Mouse (Mus musculus) neural tube, embryonic 15.5 days (tissue): ENCODE results near the gene Setx. TPM values are rescaled to one million over a fixed set of nuclear protein-coding genes. Genes with fewer than 3 reads are reported as not detected.
"Not testable (repeated sequence)": the region's sequence is repeated elsewhere in the genome, so short reads cannot be mapped to it uniquely, and the experiment has no call there.

ENCODE experiments used
- ATAC-seq: fragments of 200-750 bp; cut with Nextera tagmentation; 2 replicates; pipeline ENCODE4 v1.8.0; 2017; ENCODE audit warnings: mild to moderate bottlenecking, moderate TSS enrichment, moderate library complexity; ENCODE audit not compliant: low FRiP score
- H3K27ac ChIP-seq: fragments of 300-500 bp; sonication (generic); replicated peaks from 2 replicates; pipeline ENCODE4 v1.5.1; 2015; ENCODE audit warnings: mild to moderate bottlenecking, inconsistent platforms
- H3K27me3 ChIP-seq: fragments of 300-500 bp; sonication (generic); replicated peaks from 2 replicates; pipeline ENCODE4 v1.6.1; 2015; ENCODE audit warnings: inconsistent platforms
- H3K36me3 ChIP-seq: fragments of 300-500 bp; sonication (generic); 2 replicates; pipeline ENCODE4 v1.6.1; 2015; ENCODE audit warnings: inconsistent platforms
- H3K4me1 ChIP-seq: fragments of 300-500 bp; sonication (generic); 2 replicates; pipeline ENCODE4 v1.6.1; 2015; ENCODE audit warnings: inconsistent platforms
- H3K4me2 ChIP-seq: fragments of 300-500 bp; sonication (generic); 2 replicates; pipeline ENCODE4 v1.6.1; 2015; ENCODE audit warnings: inconsistent platforms, mild to moderate bottlenecking, moderate library complexity
- H3K4me3 ChIP-seq: fragments of 300-500 bp; sonication (generic); replicated peaks from 2 replicates; pipeline ENCODE4 v1.5.1; 2015; ENCODE audit warnings: mild to moderate bottlenecking, inconsistent platforms
- H3K9ac ChIP-seq: fragments of 300-500 bp; sonication (generic); replicated peaks from 2 replicates; pipeline ENCODE4 v1.6.1; 2015; ENCODE audit warnings: mild to moderate bottlenecking, inconsistent platforms
- H3K9me3 ChIP-seq: fragments of 300-500 bp; sonication (generic); replicated peaks from 2 replicates; pipeline ENCODE4 v1.6.1; 2016; ENCODE audit warnings: inconsistent platforms
- WGBS: fragments of 180-500 bp; shearing (Covaris S2); methylation state at CpG from one replicate; pipeline ENCODE4 v1.1.7; 2015; ENCODE audit warnings: mixed read lengths; 5-methylcytosine and 5-hydroxymethylcytosine counted together
- polyA plus RNA-seq: library from polyadenylated mRNA; unstranded; fragments of >200 nt; fragmentation: Nextera tagmentation; extraction: Ambion mirVana; gene quantifications from 2 replicates; pipeline ENCODE4 v1.2.1, GENCODE M21; 2015

Setx gene
- polyA plus RNA-seq, 1 experiment from 2014 or later, result 10.2 TPM

GRCm38 (mm10) chr2:29099646-29100045, 24.3 kb upstream of the Setx start:
- no peaks in the 10 kb centered on the region for H3K27me3 ChIP-seq
- no peaks in the 10 kb centered on the region for H3K9me3 ChIP-seq
- H3K4me2 ChIP-seq, result no peak overlapping the region
- H3K4me3 ChIP-seq, result no peak overlapping the region
- H3K4me1 ChIP-seq, result no peaks in the 10 kb centered on the region
- no peak overlapping the region for H3K9ac ChIP-seq
- ATAC-seq, result no peak
- H3K27ac ChIP-seq, result no peak overlapping the region
- no peaks in the 10 kb centered on the region for H3K36me3 ChIP-seq
- 92% methylated on average over 14 of the region's 14 CpGs for WGBS

GRCm38 (mm10) chr2:29100822-29101534, 23.0 kb upstream of the Setx start:
- Histone ChIP-seq H3K27me3 (no peaks in the 10 kb centered on the region), H3K9me3 (no peaks in the 10 kb centered on the region), H3K27ac (no peak overlapping the region), H3K4me3 (no peak overlapping the region), H3K4me2 (no peak overlapping the region), H3K4me1 (no peaks in the 10 kb centered on the region), H3K36me3 (no peaks in the 10 kb centered on the region), H3K9ac (no peak overlapping the region)
- WGBS, result 80% methylated on average over 7 of the region's 7 CpGs
- no peak for ATAC-seq

- H3K4me1 ChIP-seq, H3K9ac ChIP-seq, H3K4me3 ChIP-seq, ATAC-seq, H3K27ac ChIP-seq, H3K27me3 ChIP-seq, H3K4me2 ChIP-seq, H3K36me3 ChIP-seq, H3K9me3 ChIP-seq: not testable (repeated sequence)
- WGBS, result 92% methylated on average over 9 of the region's 10 CpGs
These were observed 21.3 kb upstream of the Setx start for GRCm38 (mm10) chr2:29102416-29103377.

- Histone ChIP-seq H3K4me3 (no peak overlapping the region), H3K27ac (no peak overlapping the region), H3K27me3 (no peaks in the 10 kb centered on the region), H3K36me3 (no peaks in the 10 kb centered on the region), H3K9ac (no peak overlapping the region), H3K9me3 (no peaks in the 10 kb centered on the region), H3K4me1 (peaks cover 4% of the 10 kb centered on the region), H3K4me2 (no peak overlapping the region)
- no peak for ATAC-seq
These were observed 3.0 kb upstream of the Setx start for GRCm38 (mm10) chr2:29120969-29121368.

- WGBS, result 80% methylated on average over 3 of the region's 3 CpGs
- Histone ChIP-seq H3K4me1 (peaks cover 12% of the 10 kb centered on the region), H3K4me3 (no peak overlapping the region)
These were observed 1.5 kb upstream of the Setx start for GRCm38 (mm10) chr2:29122446-29122845.

GRCm38 (mm10) chr2:29124571-29124935, 572 bp downstream of the Setx start:
- ATAC-seq, result no peak
- Histone ChIP-seq H3K4me3 (peak overlapping the region; percentile 89), H3K4me2 (peak overlapping the region; percentile 78), H3K4me1 (peaks cover 12% of the 10 kb centered on the region), H3K27ac (peak overlapping the region; percentile 94), H3K9me3 (no peaks in the 10 kb centered on the region), H3K9ac (peak overlapping the region; percentile 84), H3K36me3 (peaks cover 11% of the 10 kb centered on the region), H3K27me3 (no peaks in the 10 kb centered on the region)
- 0% methylated on average over 24 of the region's 24 CpGs for WGBS

More at GRCm38 (mm10) chr2:29122446-29122845, 1.5 kb upstream of the Setx start:
- no peak overlapping the region for H3K9ac ChIP-seq
- H3K4me2 ChIP-seq, result no peak overlapping the region
- H3K27ac ChIP-seq, result no peak overlapping the region
- no peaks in the 10 kb centered on the region for H3K9me3 ChIP-seq
- H3K36me3 ChIP-seq, result no peaks in the 10 kb centered on the region
- no peaks in the 10 kb centered on the region for H3K27me3 ChIP-seq
- ATAC-seq, result no peak

GRCm38 (mm10) chr2:29124936-29125701, 1.1 kb downstream of the Setx start:
- H3K4me1 ChIP-seq, result peaks cover 12% of the 10 kb centered on the region
- no peaks in the 10 kb centered on the region for H3K9me3 ChIP-seq
- H3K27ac ChIP-seq, result peak overlapping the region; percentile 94
- peak overlapping the region; percentile 78 for H3K4me2 ChIP-seq
- H3K4me3 ChIP-seq, result peak overlapping the region; percentile 89
- H3K27me3 ChIP-seq, result no peaks in the 10 kb centered on the region
- H3K9ac ChIP-seq, result peak overlapping the region; percentile 84
- 2% methylated on average over 79 of the region's 81 CpGs for WGBS
- peak; percentile 98 for ATAC-seq
- peaks cover 16% of the 10 kb centered on the region for H3K36me3 ChIP-seq

- H3K9ac ChIP-seq, result no peak overlapping the region
- WGBS, result 96% methylated on average over 7 of the region's 7 CpGs
- H3K27ac ChIP-seq, result no peak overlapping the region
- peaks cover 42% of the 10 kb centered on the region for H3K36me3 ChIP-seq
- H3K4me1 ChIP-seq, result peaks cover 9% of the 10 kb centered on the region
- ATAC-seq, result no peak
- no peaks in the 10 kb centered on the region for H3K27me3 ChIP-seq
- no peaks in the 10 kb centered on the region for H3K9me3 ChIP-seq
- H3K4me2 ChIP-seq, result no peak overlapping the region
- H3K4me3 ChIP-seq, result no peak overlapping the region
These were observed 6.3 kb downstream of the Setx start for GRCm38 (mm10) chr2:29130118-29130899.

- no peak overlapping the region for H3K27ac ChIP-seq
- no peaks in the 10 kb centered on the region for H3K4me1 ChIP-seq
- H3K9me3 ChIP-seq, result no peaks in the 10 kb centered on the region
- no peak for ATAC-seq
- no peak overlapping the region for H3K4me2 ChIP-seq
- no peaks in the 10 kb centered on the region for H3K27me3 ChIP-seq
- H3K9ac ChIP-seq, result no peak overlapping the region
- H3K36me3 ChIP-seq, result peaks cover 50% of the 10 kb centered on the region
- H3K4me3 ChIP-seq, result no peak overlapping the region
These were observed 11.2 kb downstream of the Setx start for GRCm38 (mm10) chr2:29135161-29135560.

- Histone ChIP-seq H3K4me3 (no peak overlapping the region), H3K36me3 (peaks cover 84% of the 10 kb centered on the region), H3K9ac (no peak overlapping the region), H3K4me2 (no peak overlapping the region), H3K4me1 (0 out of 2 replicates have a peak, but pooled peaks cover 3% of the 10 kb centered on the region), H3K27me3 (no peaks in the 10 kb centered on the region), H3K9me3 (no peaks in the 10 kb centered on the region), H3K27ac (no peak overlapping the region)
- 36% methylated on average over 2 of the region's 2 CpGs for WGBS
- ATAC-seq, result no peak
These were observed 28.0 kb downstream of the Setx start for GRCm38 (mm10) chr2:29151941-29152340.

GRCm38 (mm10) chr2:29168067-29168466, 44.1 kb downstream of the Setx start:
- Histone ChIP-seq H3K27ac (no peak overlapping the region), H3K27me3 (no peaks in the 10 kb centered on the region), H3K4me1 (no peaks in the 10 kb centered on the region), H3K4me2 (no peak overlapping the region), H3K9me3 (no peaks in the 10 kb centered on the region), H3K9ac (no peak overlapping the region), H3K4me3 (no peak overlapping the region), H3K36me3 (peaks cover 76% of the 10 kb centered on the region)
- no peak for ATAC-seq
- WGBS, result 98% methylated on average over 5 of the region's 5 CpGs
